Mouse (Mus musculus): ENCODE results near the gene Slc22a18. TPM values are rescaled to one million over a fixed set of nuclear protein-coding genes. Genes with fewer than 3 reads are reported as not detected.

Gene Slc22a18
- polyA plus RNA-seq, 1 experiment from 2014 or later: 1.1 TPM

GRCm38 (mm10) chr7:143437894-143438581, 35.5 kb upstream of the Slc22a18 start:
- H3K4me1 ChIP-seq (ENCODE audit: control insufficient read depth in 2 of 2, insufficient read depth in 2 of 2, low read length in 2 of 2): peaks cover 9 to 10% of the 10 kb centered on the region in 2 experiments; a peak in 3 of 4 replicates
- ATAC-seq (ENCODE audit: insufficient number of reproducible peaks, insufficient read depth, low FRiP score, low read depth): no peak

GRCm38 (mm10) chr7:143438965-143439364, 34.6 kb upstream of the Slc22a18 start:
- H3K9ac ChIP-seq (ENCODE audit: low read length): no peak overlapping the region
- 62% methylated on average over 1 of the region's 1 CpGs for WGBS
- peak overlapping the region; percentile 88; the same call in 1 of the 2 replicates for H3K4me2 ChIP-seq (ENCODE audit: low read length)
- no peak overlapping the region for H3K4me3 ChIP-seq (ENCODE audit: control insufficient read depth in 1 of 2, insufficient read depth in 1 of 2, low read depth in 1 of 2, low read length in 2 of 2)
- no peak overlapping the region for H3K27ac ChIP-seq (replicated peaks in 1 of 2; ENCODE audit: control insufficient read depth in 1 of 2, insufficient read depth in 1 of 2, low read depth in 2 of 2, low read length in 2 of 2)
- no peaks in the 10 kb centered on the region for H3K9me3 ChIP-seq (ENCODE audit: control insufficient read depth, low read length)
- peaks cover 9 to 10% of the 10 kb centered on the region in 2 experiments; a peak in 3 of 4 replicates for H3K4me1 ChIP-seq (ENCODE audit: control insufficient read depth in 2 of 2, insufficient read depth in 2 of 2, low read length in 2 of 2)
- no peak for ATAC-seq (ENCODE audit: insufficient number of reproducible peaks, insufficient read depth, low FRiP score, low read depth)
- H3K27me3 ChIP-seq (ENCODE audit: control insufficient read depth, insufficient read depth, low read length): peaks cover 8% of the 10 kb centered on the region; the same call in 1 of the 2 replicates
- H3K36me3 ChIP-seq (ENCODE audit: control insufficient read depth, insufficient read depth, low read length): no peaks in the 10 kb centered on the region

More at GRCm38 (mm10) chr7:143437894-143438581, 35.5 kb upstream of the Slc22a18 start:
- Histone ChIP-seq H3K36me3 (ENCODE audit: control insufficient read depth, insufficient read depth, low read length) (no peaks in the 10 kb centered on the region), H3K9ac (ENCODE audit: low read length) (peak overlapping the region; percentile 84), H3K4me3 (ENCODE audit: control insufficient read depth in 1 of 2, insufficient read depth in 1 of 2, low read depth in 1 of 2, low read length in 2 of 2) (peak overlapping the region; percentile 51 to 53), H3K27ac (replicated peaks in 1 of 2; ENCODE audit: control insufficient read depth in 1 of 2, insufficient read depth in 1 of 2, low read depth in 2 of 2, low read length in 2 of 2) (no peak overlapping the region), H3K27me3 (ENCODE audit: control insufficient read depth, insufficient read depth, low read length) (peaks cover 2% of the 10 kb centered on the region; the same call in 1 of the 2 replicates), H3K9me3 (ENCODE audit: control insufficient read depth, low read length) (no peaks in the 10 kb centered on the region), H3K4me2 (ENCODE audit: low read length) (peak overlapping the region; percentile 88)
- 2% methylated on average over 59 of the region's 63 CpGs for WGBS

GRCm38 (mm10) chr7:143444580-143444954, 29.0 kb upstream of the Slc22a18 start:
- Histone ChIP-seq H3K4me3 (ENCODE audit: control insufficient read depth in 1 of 2, insufficient read depth in 1 of 2, low read depth in 1 of 2, low read length in 2 of 2) (no peak overlapping the region), H3K4me1 (ENCODE audit: control insufficient read depth in 2 of 2, insufficient read depth in 2 of 2, low read length in 2 of 2) (peaks cover 0 to 13% of the 10 kb centered on the region in 2 experiments; a peak in 2 of 4 replicates), H3K27me3 (ENCODE audit: control insufficient read depth, insufficient read depth, low read length) (peaks cover 39% of the 10 kb centered on the region), H3K27ac (replicated peaks in 1 of 2; ENCODE audit: control insufficient read depth in 1 of 2, insufficient read depth in 1 of 2, low read depth in 2 of 2, low read length in 2 of 2) (no peak overlapping the region), H3K9me3 (ENCODE audit: control insufficient read depth, low read length) (no peaks in the 10 kb centered on the region), H3K36me3 (ENCODE audit: control insufficient read depth, insufficient read depth, low read length) (no peaks in the 10 kb centered on the region), H3K4me2 (ENCODE audit: low read length) (no peak overlapping the region), H3K9ac (ENCODE audit: low read length) (no peak overlapping the region)
- no peak for ATAC-seq (ENCODE audit: insufficient number of reproducible peaks, insufficient read depth, low FRiP score, low read depth)
- WGBS: 65% methylated on average over 8 of the region's 8 CpGs

- Histone ChIP-seq H3K9me3 (ENCODE audit: control insufficient read depth, low read length) (no peaks in the 10 kb centered on the region), H3K9ac (ENCODE audit: low read length) (peak overlapping the region; percentile 71), H3K4me3 (ENCODE audit: control insufficient read depth in 1 of 2, insufficient read depth in 1 of 2, low read depth in 1 of 2, low read length in 2 of 2) (peak overlapping the region; percentile 36 to 47), H3K36me3 (ENCODE audit: control insufficient read depth, insufficient read depth, low read length) (no peaks in the 10 kb centered on the region), H3K27ac (replicated peaks in 1 of 2; ENCODE audit: control insufficient read depth in 1 of 2, insufficient read depth in 1 of 2, low read depth in 2 of 2, low read length in 2 of 2) (no peak overlapping the region), H3K4me1 (ENCODE audit: control insufficient read depth in 2 of 2, insufficient read depth in 2 of 2, low read length in 2 of 2) (peaks cover 0 to 13% of the 10 kb centered on the region in 2 experiments; a peak in 2 of 4 replicates), H3K4me2 (ENCODE audit: low read length) (peak overlapping the region; percentile 88), H3K27me3 (ENCODE audit: control insufficient read depth, insufficient read depth, low read length) (peaks cover 39% of the 10 kb centered on the region)
- WGBS: 8% methylated on average over 55 of the region's 55 CpGs
- no peak for ATAC-seq (ENCODE audit: insufficient number of reproducible peaks, insufficient read depth, low FRiP score, low read depth)
Observed at GRCm38 (mm10) chr7:143444955-143445648, 28.4 kb upstream of the Slc22a18 start.

- Histone ChIP-seq H3K36me3 (ENCODE audit: control insufficient read depth, insufficient read depth, low read length) (no peaks in the 10 kb centered on the region), H3K27ac (replicated peaks in 1 of 2; ENCODE audit: control insufficient read depth in 1 of 2, insufficient read depth in 1 of 2, low read depth in 2 of 2, low read length in 2 of 2) (no peak overlapping the region; a peak in 1 of 4 replicates), H3K27me3 (ENCODE audit: control insufficient read depth, insufficient read depth, low read length) (peaks cover 39% of the 10 kb centered on the region), H3K4me1 (ENCODE audit: control insufficient read depth in 2 of 2, insufficient read depth in 2 of 2, low read length in 2 of 2) (peaks cover 0 to 13% of the 10 kb centered on the region in 2 experiments; a peak in 2 of 4 replicates), H3K9ac (ENCODE audit: low read length) (peak overlapping the region; percentile 71), H3K4me3 (ENCODE audit: control insufficient read depth in 1 of 2, insufficient read depth in 1 of 2, low read depth in 1 of 2, low read length in 2 of 2) (peak overlapping the region; percentile 36 to 47), H3K9me3 (ENCODE audit: control insufficient read depth, low read length) (no peaks in the 10 kb centered on the region), H3K4me2 (ENCODE audit: low read length) (peak overlapping the region; percentile 88)
- ATAC-seq (ENCODE audit: insufficient number of reproducible peaks, insufficient read depth, low FRiP score, low read depth): 0 out of 2 replicates have a peak, but pooled peaks have one; percentile 7
- 11% methylated on average over 53 of the region's 53 CpGs for WGBS
Observed at GRCm38 (mm10) chr7:143445651-143446460, 27.7 kb upstream of the Slc22a18 start.

GRCm38 (mm10) chr7:143447130-143447529, 26.4 kb upstream of the Slc22a18 start:
- Histone ChIP-seq H3K27me3 (ENCODE audit: control insufficient read depth, insufficient read depth, low read length) (peaks cover 39% of the 10 kb centered on the region), H3K27ac (replicated peaks in 1 of 2; ENCODE audit: control insufficient read depth in 1 of 2, insufficient read depth in 1 of 2, low read depth in 2 of 2, low read length in 2 of 2) (no peak overlapping the region), H3K4me1 (ENCODE audit: control insufficient read depth in 2 of 2, insufficient read depth in 2 of 2, low read length in 2 of 2) (peaks cover 0 to 13% of the 10 kb centered on the region in 2 experiments; a peak in 2 of 4 replicates), H3K9me3 (ENCODE audit: control insufficient read depth, low read length) (no peaks in the 10 kb centered on the region), H3K9ac (ENCODE audit: low read length) (no peak overlapping the region), H3K4me2 (ENCODE audit: low read length) (no peak overlapping the region), H3K36me3 (ENCODE audit: control insufficient read depth, insufficient read depth, low read length) (no peaks in the 10 kb centered on the region), H3K4me3 (ENCODE audit: control insufficient read depth in 1 of 2, insufficient read depth in 1 of 2, low read depth in 1 of 2, low read length in 2 of 2) (no peak overlapping the region)
- no peak for ATAC-seq (ENCODE audit: insufficient number of reproducible peaks, insufficient read depth, low FRiP score, low read depth)
- 72% methylated on average over 2 of the region's 2 CpGs for WGBS

GRCm38 (mm10) chr7:143458963-143459331, 14.6 kb upstream of the Slc22a18 start:
- Histone ChIP-seq H3K4me2 (ENCODE audit: low read length) (peak overlapping the region; percentile 77), H3K4me3 (ENCODE audit: control insufficient read depth in 1 of 2, insufficient read depth in 1 of 2, low read depth in 1 of 2, low read length in 2 of 2) (peak overlapping the region; percentile 65 to 68), H3K9me3 (ENCODE audit: control insufficient read depth, low read length) (peaks cover 4% of the 10 kb centered on the region; the same call in 1 of the 2 replicates), H3K9ac (ENCODE audit: low read length) (peak overlapping the region; percentile 79), H3K27ac (replicated peaks in 1 of 2; ENCODE audit: control insufficient read depth in 1 of 2, insufficient read depth in 1 of 2, low read depth in 2 of 2, low read length in 2 of 2) (peak overlapping the region; percentile 3 to 72; a peak in 2 of 4 replicates), H3K36me3 (ENCODE audit: control insufficient read depth, insufficient read depth, low read length) (no peaks in the 10 kb centered on the region), H3K27me3 (ENCODE audit: control insufficient read depth, insufficient read depth, low read length) (no peaks in the 10 kb centered on the region), H3K4me1 (ENCODE audit: control insufficient read depth in 2 of 2, insufficient read depth in 2 of 2, low read length in 2 of 2) (peaks cover 4 to 12% of the 10 kb centered on the region in 2 experiments; a peak in 3 of 4 replicates)
- no peak for ATAC-seq (ENCODE audit: insufficient number of reproducible peaks, insufficient read depth, low FRiP score, low read depth)
- WGBS: 10% methylated on average over 38 of the region's 38 CpGs

Measured in heart, embryonic 14.5 days (tissue).